Mouse (Mus musculus): ENCODE results near the gene Rora. TPM values are rescaled to one million over a fixed set of nuclear protein-coding genes. Genes with fewer than 3 reads are reported as not detected.

Rora gene
- polyA plus RNA-seq, 1 experiment from 2014 or later: 7.5 TPM

DNA sequence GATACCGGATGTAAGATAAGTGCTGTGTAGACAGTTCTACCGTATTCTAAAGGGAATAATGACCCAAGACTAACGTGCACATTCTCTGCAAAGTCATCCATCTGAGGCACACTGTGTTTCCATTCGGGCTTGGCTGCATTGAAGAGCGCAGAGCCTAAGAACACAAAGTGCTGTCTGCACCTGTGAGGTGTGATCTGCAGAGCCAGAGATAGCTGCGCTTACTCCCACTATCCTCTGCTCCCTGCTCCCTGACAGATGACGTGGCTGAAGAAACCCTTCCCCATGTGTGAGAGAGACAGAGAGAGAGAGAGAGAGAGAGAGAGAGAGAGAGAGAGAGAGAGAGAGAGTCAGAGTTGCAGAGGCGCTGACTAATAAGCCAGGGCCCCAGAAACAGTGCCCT, 392.3 kb downstream of the Rora start:
- H3K9ac ChIP-seq (ENCODE audit: low read length): no peak overlapping the region
- no peak overlapping the region for H3K4me3 ChIP-seq (ENCODE audit: low read depth, low read length)
- ATAC-seq (ENCODE audit: low FRiP score, low TSS enrichment) (no peak), DNase-seq (ENCODE audit: low spot score) (no peak)
- H3K4me2 ChIP-seq (replicated peaks; ENCODE audit: low read depth): no peak overlapping the region
- H3K27ac ChIP-seq (replicated peaks): no peak overlapping the region
- no peaks in the 10 kb centered on the region for H3K9me3 ChIP-seq (ENCODE audit: control insufficient read depth, low read length)
- TF ChIP-seq EP300 (optimal IDR thresholded peaks at IDR 0.05) (no peak), CTCF (IDR thresholded peaks at IDR 0.05; ENCODE audit: low read depth) (no peak)
- no peaks in the 10 kb centered on the region for H3K36me3 ChIP-seq (ENCODE audit: control insufficient read depth, insufficient read depth, low read length)
- no peaks in the 10 kb centered on the region for H3K27me3 ChIP-seq (ENCODE audit: control insufficient read depth, insufficient read depth, low read length)
- WGBS: 85% methylated on average over 8 of the region's 8 CpGs
- H3K4me1 ChIP-seq (replicated peaks; ENCODE audit: control insufficient read depth, insufficient read depth): no peaks in the 10 kb centered on the region

DNA sequence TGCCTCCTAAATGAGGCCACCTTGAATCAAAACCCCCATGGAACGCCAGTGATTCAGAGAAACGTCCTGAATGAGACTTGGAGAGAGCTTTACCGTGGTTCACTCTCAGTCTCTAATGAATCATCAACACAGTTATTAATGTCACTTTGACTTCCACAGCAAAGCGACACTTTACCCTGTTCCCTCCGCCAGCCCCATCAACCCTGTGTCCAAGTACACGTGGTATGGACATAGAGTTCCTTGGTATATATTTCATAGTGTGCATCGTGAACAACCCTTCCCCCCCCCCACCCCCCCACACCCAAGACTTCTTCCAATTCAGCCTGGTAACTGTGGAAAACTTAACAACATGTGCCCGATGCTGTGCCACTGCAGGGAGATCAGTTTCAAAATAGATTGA, 397.3 kb downstream of the Rora start:
- ATAC-seq (ENCODE audit: low FRiP score, low TSS enrichment) (no peak), DNase-seq (ENCODE audit: low spot score) (no peak)
- Histone ChIP-seq H3K9ac (ENCODE audit: low read length) (no peak overlapping the region), H3K27me3 (ENCODE audit: control insufficient read depth, insufficient read depth, low read length) (no peaks in the 10 kb centered on the region), H3K27ac (replicated peaks) (no peak overlapping the region), H3K36me3 (ENCODE audit: control insufficient read depth, insufficient read depth, low read length) (no peaks in the 10 kb centered on the region), H3K4me3 (ENCODE audit: low read depth, low read length) (no peak overlapping the region), H3K4me1 (replicated peaks; ENCODE audit: control insufficient read depth, insufficient read depth) (no peaks in the 10 kb centered on the region), H3K9me3 (ENCODE audit: control insufficient read depth, low read length) (no peaks in the 10 kb centered on the region), H3K4me2 (replicated peaks; ENCODE audit: low read depth) (no peak overlapping the region)
- WGBS: 60% methylated on average over 8 of the region's 8 CpGs
- no peak for TF ChIP-seq EP300 (optimal IDR thresholded peaks at IDR 0.05)
- TF ChIP-seq CTCF (IDR thresholded peaks at IDR 0.05; ENCODE audit: low read depth): no peak

DNA sequence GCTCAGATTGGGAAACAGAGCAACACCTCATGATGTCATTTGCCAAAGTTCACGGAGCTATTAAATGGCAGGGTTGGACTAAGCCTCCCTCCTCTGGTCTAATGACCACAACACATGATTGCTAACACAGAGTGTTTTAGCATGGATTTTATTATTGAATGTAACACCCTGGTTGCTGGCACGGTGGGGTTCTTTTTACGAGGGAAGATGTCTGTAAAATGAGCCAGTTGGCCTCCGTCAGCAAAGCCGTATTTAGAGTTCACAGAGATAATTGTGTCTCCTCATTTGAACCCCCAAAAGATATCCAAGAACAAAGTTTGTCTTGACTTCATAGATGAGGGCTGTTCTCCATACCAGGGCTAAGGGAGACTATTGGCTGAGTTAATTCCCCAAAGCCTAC, 398.3 kb downstream of the Rora start:
- Histone ChIP-seq H3K4me2 (replicated peaks; ENCODE audit: low read depth) (no peak overlapping the region), H3K9ac (ENCODE audit: low read length) (no peak overlapping the region), H3K36me3 (ENCODE audit: control insufficient read depth, insufficient read depth, low read length) (no peaks in the 10 kb centered on the region), H3K9me3 (ENCODE audit: control insufficient read depth, low read length) (no peaks in the 10 kb centered on the region), H3K4me1 (replicated peaks; ENCODE audit: control insufficient read depth, insufficient read depth) (no peaks in the 10 kb centered on the region), H3K27me3 (ENCODE audit: control insufficient read depth, insufficient read depth, low read length) (no peaks in the 10 kb centered on the region), H3K27ac (replicated peaks) (no peak overlapping the region), H3K4me3 (ENCODE audit: low read depth, low read length) (no peak overlapping the region)
- ATAC-seq (ENCODE audit: low FRiP score, low TSS enrichment) (no peak), DNase-seq (ENCODE audit: low spot score) (no peak)
- 91% methylated on average over 5 of the region's 5 CpGs for WGBS
- no peak for TF ChIP-seq EP300 (optimal IDR thresholded peaks at IDR 0.05)
- no peak for TF ChIP-seq CTCF (IDR thresholded peaks at IDR 0.05; ENCODE audit: low read depth)

DNA sequence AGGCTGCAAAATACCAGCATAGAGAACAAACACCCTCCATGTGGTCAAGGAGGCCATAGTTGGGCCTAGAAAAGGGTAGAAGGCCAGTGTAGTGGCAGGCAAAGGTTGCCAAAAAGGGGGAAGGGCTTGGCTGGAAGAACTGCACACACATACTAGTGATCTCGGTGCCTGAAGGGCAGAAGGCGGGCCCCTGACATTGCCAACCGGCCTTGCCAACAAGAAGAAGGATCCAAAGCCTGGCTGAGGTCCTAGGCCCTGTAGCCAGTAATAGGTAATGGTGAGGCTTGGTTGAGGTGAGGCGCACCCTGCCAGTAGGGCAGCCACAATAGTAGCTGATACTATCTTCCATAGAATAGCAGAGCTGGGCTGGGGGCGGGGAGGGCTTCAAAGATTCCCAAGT, 401.7 kb downstream of the Rora start:
- WGBS: 95% methylated on average over 5 of the region's 5 CpGs
- H3K36me3 ChIP-seq (ENCODE audit: control insufficient read depth, insufficient read depth, low read length): no peaks in the 10 kb centered on the region
- H3K4me2 ChIP-seq (replicated peaks; ENCODE audit: low read depth): no peak overlapping the region
- no peak for DNase-seq (ENCODE audit: low spot score)
- H3K4me1 ChIP-seq (replicated peaks; ENCODE audit: control insufficient read depth, insufficient read depth): no peaks in the 10 kb centered on the region
- H3K9me3 ChIP-seq (ENCODE audit: control insufficient read depth, low read length): no peaks in the 10 kb centered on the region
- H3K27me3 ChIP-seq (ENCODE audit: control insufficient read depth, insufficient read depth, low read length): no peaks in the 10 kb centered on the region
- H3K4me3 ChIP-seq (ENCODE audit: low read depth, low read length): no peak overlapping the region
- H3K9ac ChIP-seq (ENCODE audit: low read length): no peak overlapping the region
- no peak overlapping the region for H3K27ac ChIP-seq (replicated peaks)
- no peak for TF ChIP-seq CTCF (IDR thresholded peaks at IDR 0.05; ENCODE audit: low read depth)
- no peak for ATAC-seq (ENCODE audit: low FRiP score, low TSS enrichment)

DNA sequence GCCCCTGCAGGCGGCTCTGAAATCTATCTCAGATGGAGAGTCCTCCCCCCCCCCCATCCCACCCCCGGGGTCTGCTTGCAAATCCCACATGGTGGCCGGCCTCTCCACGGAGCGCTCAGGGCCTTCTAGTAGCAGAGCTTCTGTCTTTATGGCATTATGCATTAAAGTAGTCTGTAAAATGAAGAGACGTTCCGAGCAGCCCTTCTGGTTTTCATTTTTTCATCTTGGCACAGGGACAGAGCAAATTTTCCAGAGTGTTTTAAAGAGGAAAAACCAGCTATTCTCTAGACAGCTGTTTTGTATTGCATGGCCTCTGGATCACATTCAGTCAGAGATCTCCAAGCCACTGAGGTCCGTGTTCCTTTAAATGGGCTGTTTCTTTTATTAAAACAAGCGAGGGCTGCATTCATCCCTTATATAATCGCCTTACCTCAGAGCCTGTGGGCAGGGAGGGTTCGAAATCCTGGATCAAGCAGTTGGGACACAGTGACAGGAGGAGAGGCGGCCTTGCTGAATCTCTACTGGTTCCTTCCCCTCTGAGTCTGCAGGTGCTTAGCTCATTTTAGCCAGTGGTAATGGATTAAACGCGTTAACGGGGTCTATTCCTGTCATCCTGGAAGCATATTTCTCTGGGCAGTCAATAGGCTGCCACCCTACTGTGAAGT, 417.7 kb downstream of the Rora start:
- Histone ChIP-seq H3K4me3 (ENCODE audit: low read depth, low read length) (no peak overlapping the region), H3K27me3 (ENCODE audit: control insufficient read depth, insufficient read depth, low read length) (no peaks in the 10 kb centered on the region), H3K27ac (replicated peaks) (no peak overlapping the region), H3K4me2 (replicated peaks; ENCODE audit: low read depth) (peak overlapping the region; percentile 21; the same call in 1 of the 2 replicates), H3K9ac (ENCODE audit: low read length) (no peak overlapping the region), H3K36me3 (ENCODE audit: control insufficient read depth, insufficient read depth, low read length) (no peaks in the 10 kb centered on the region), H3K9me3 (ENCODE audit: control insufficient read depth, low read length) (no peaks in the 10 kb centered on the region), H3K4me1 (replicated peaks; ENCODE audit: control insufficient read depth, insufficient read depth) (no peaks in the 10 kb centered on the region)
- no peak for DNase-seq (ENCODE audit: low spot score)
- 49% methylated on average over 15 of the region's 15 CpGs for WGBS
- no peak for ATAC-seq (ENCODE audit: low FRiP score, low TSS enrichment)
- TF ChIP-seq CTCF (IDR thresholded peaks at IDR 0.05; ENCODE audit: low read depth) (no peak), EP300 (optimal IDR thresholded peaks at IDR 0.05) (no peak)

DNA sequence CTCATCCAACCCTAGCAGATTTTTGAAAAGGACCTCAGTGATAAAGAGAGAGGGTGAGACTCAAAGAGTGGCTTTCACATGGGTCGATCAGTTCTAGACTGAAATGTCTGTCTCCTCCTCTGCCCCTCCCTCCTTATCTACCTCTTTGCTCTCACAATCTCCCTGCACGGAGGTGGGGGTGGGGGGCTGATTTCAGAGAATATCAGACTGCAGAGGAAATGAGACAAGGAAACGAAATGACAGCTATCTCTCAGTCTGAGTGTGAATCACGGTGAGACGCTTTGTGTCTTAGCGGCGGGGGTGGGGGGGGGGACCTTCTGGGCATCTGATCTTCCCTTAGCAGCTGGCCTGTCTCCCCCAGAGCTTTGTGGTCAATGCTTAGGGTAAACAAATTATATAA, 419.7 kb downstream of the Rora start:
- H3K27me3 ChIP-seq (ENCODE audit: control insufficient read depth, insufficient read depth, low read length): no peaks in the 10 kb centered on the region
- no peak overlapping the region for H3K9ac ChIP-seq (ENCODE audit: low read length)
- 66% methylated on average over 7 of the region's 7 CpGs for WGBS
- no peak overlapping the region for H3K4me2 ChIP-seq (replicated peaks; ENCODE audit: low read depth)
- H3K4me3 ChIP-seq (ENCODE audit: low read depth, low read length): no peak overlapping the region
- ATAC-seq (ENCODE audit: low FRiP score, low TSS enrichment): no peak
- no peak for DNase-seq (ENCODE audit: low spot score)
- no peaks in the 10 kb centered on the region for H3K36me3 ChIP-seq (ENCODE audit: control insufficient read depth, insufficient read depth, low read length)
- no peaks in the 10 kb centered on the region for H3K4me1 ChIP-seq (replicated peaks; ENCODE audit: control insufficient read depth, insufficient read depth)
- TF ChIP-seq EP300 (optimal IDR thresholded peaks at IDR 0.05) (no peak), CTCF (IDR thresholded peaks at IDR 0.05; ENCODE audit: low read depth) (no peak)
- no peak overlapping the region for H3K27ac ChIP-seq (replicated peaks)
- no peaks in the 10 kb centered on the region for H3K9me3 ChIP-seq (ENCODE audit: control insufficient read depth, low read length)

Data from stomach, postnatal 0 days (tissue).